Mouse (Mus musculus): ENCODE measurements around the gene Lkaaear1. TPM values are rescaled to one million over a fixed set of nuclear protein-coding genes. Genes with fewer than 3 reads are reported as not detected.

Lkaaear1 gene
- total and polyA plus RNA-seq, 3 experiments: 0.27 TPM; not detected in 2

- peaks cover 4% of the 10 kb centered on the region; the same call in 1 of the 2 replicates for H3K27me3 ChIP-seq (ENCODE audit: control insufficient read depth, insufficient read depth, low read length)
- H3K4me1 ChIP-seq (ENCODE audit: control insufficient read depth, insufficient read depth, low read length): peaks cover 14% of the 10 kb centered on the region
- peak overlapping the region; percentile 97 for H3K9ac ChIP-seq (ENCODE audit: low read depth, low read length)
- no peak for DNase-seq
- H3K79me2 ChIP-seq (replicated peaks; ENCODE audit: control insufficient read depth, insufficient read depth, low read length): no peaks in the 10 kb centered on the region
- peak overlapping the region; percentile 93 for H3K27ac ChIP-seq
- H3K36me3 ChIP-seq (ENCODE audit: control insufficient read depth, insufficient read depth, low read length): peaks cover 2% of the 10 kb centered on the region; the same call in 1 of the 2 replicates
- under 1% methylated on average over 41 of the region's 41 CpGs for WGBS
- H3K4me3 ChIP-seq: peak overlapping the region; percentile 63
- intact Hi-C loops (cut with DNase I): loop anchor here (5.0 to 10.0 kb wide), 2 partner anchors 199 to 396 kb away; no protein-coding TSS in a partner anchor
- TF ChIP-seq EP300 (IDR thresholded peaks at IDR 0.05; ENCODE audit: insufficient read depth, low read depth, low read length) (no peak), CTCF (IDR thresholded peaks at IDR 0.05) (no peak), POLR2A (IDR thresholded peaks at IDR 0.05; ENCODE audit: insufficient read depth, low read depth, low read length) (no peak)
These were observed 27.3 kb downstream of the Lkaaear1 start for GRCm38 (mm10) chr2:181670913-181671311.

GRCm38 (mm10) chr2:181670285-181670912 lies 27.8 kb downstream of the Lkaaear1 start:
- H3K36me3 ChIP-seq (ENCODE audit: control insufficient read depth, insufficient read depth, low read length): peaks cover 2% of the 10 kb centered on the region; the same call in 1 of the 2 replicates
- intact Hi-C loops (cut with DNase I): loop anchor here (5.0 to 10.0 kb wide), 2 partner anchors 198 to 396 kb away; no protein-coding TSS in a partner anchor
- 0 out of 2 replicates have a peak, but pooled peaks have one; percentile 20 for TF ChIP-seq POLR2A (IDR thresholded peaks at IDR 0.05; ENCODE audit: insufficient read depth, low read depth, low read length)
- 0 out of 2 replicates have a peak, but pooled peaks have one; percentile 5 for TF ChIP-seq EP300 (IDR thresholded peaks at IDR 0.05; ENCODE audit: insufficient read depth, low read depth, low read length)
- peak; percentile 54 for TF ChIP-seq CTCF (IDR thresholded peaks at IDR 0.05)
- WGBS: 3% methylated on average over 55 of the region's 56 CpGs
- H3K4me3 ChIP-seq: peak overlapping the region; percentile 63
- DNase-seq: peak; percentile 52 to 64
- peak overlapping the region; percentile 97 for H3K9ac ChIP-seq (ENCODE audit: low read depth, low read length)
- peak overlapping the region; percentile 93 for H3K27ac ChIP-seq
- no peaks in the 10 kb centered on the region for H3K79me2 ChIP-seq (replicated peaks; ENCODE audit: control insufficient read depth, insufficient read depth, low read length)
- peaks cover 14% of the 10 kb centered on the region for H3K4me1 ChIP-seq (ENCODE audit: control insufficient read depth, insufficient read depth, low read length)
- peaks cover 4% of the 10 kb centered on the region; the same call in 1 of the 2 replicates for H3K27me3 ChIP-seq (ENCODE audit: control insufficient read depth, insufficient read depth, low read length)

GRCm38 (mm10) chr2:181663298-181663630 lies 35.0 kb downstream of the Lkaaear1 start:
- Histone ChIP-seq H3K9ac (ENCODE audit: low read depth, low read length) (no peak overlapping the region), H3K27me3 (ENCODE audit: control insufficient read depth, insufficient read depth, low read length) (no peaks in the 10 kb centered on the region), H3K27ac (peak overlapping the region; percentile 84), H3K36me3 (ENCODE audit: control insufficient read depth, insufficient read depth, low read length) (peaks cover 6% of the 10 kb centered on the region; the same call in 1 of the 2 replicates), H3K4me1 (ENCODE audit: control insufficient read depth, insufficient read depth, low read length) (peaks cover 18% of the 10 kb centered on the region), H3K79me2 (replicated peaks; ENCODE audit: control insufficient read depth, insufficient read depth, low read length) (no peaks in the 10 kb centered on the region), H3K4me3 (no peak overlapping the region)
- DNase-seq: peak; percentile 87
- WGBS: 25% methylated on average over 4 of the region's 4 CpGs
- intact Hi-C loops (cut with DNase I): loop anchor here (1.0 kb wide), 1 partner anchor 12 kb away; no protein-coding TSS in a partner anchor
- peak; percentile 56; the same call in 1 of the 2 replicates for TF ChIP-seq EP300 (IDR thresholded peaks at IDR 0.05; ENCODE audit: insufficient read depth, low read depth, low read length)
- TF ChIP-seq POLR2A (IDR thresholded peaks at IDR 0.05; ENCODE audit: insufficient read depth, low read depth, low read length): 0 out of 2 replicates have a peak, but pooled peaks have one; percentile 8
- TF ChIP-seq CTCF (IDR thresholded peaks at IDR 0.05): no peak

- peak overlapping the region; percentile 91 for H3K27ac ChIP-seq
- 53% methylated on average over 3 of the region's 3 CpGs for WGBS
- peak in 1 of 2 experiments; percentile 34 for DNase-seq
These were observed 35.5 kb downstream of the Lkaaear1 start for GRCm38 (mm10) chr2:181662620-181663297.

GRCm38 (mm10) chr2:181659609-181660055 lies 38.6 kb downstream of the Lkaaear1 start:
- Histone ChIP-seq H3K27me3 (ENCODE audit: control insufficient read depth, insufficient read depth, low read length) (no peaks in the 10 kb centered on the region), H3K4me1 (ENCODE audit: control insufficient read depth, insufficient read depth, low read length) (peaks cover 18% of the 10 kb centered on the region), H3K4me3 (no peak overlapping the region), H3K27ac (peak overlapping the region; percentile 91), H3K9ac (ENCODE audit: low read depth, low read length) (no peak overlapping the region; the same call in 1 of the 2 replicates), H3K36me3 (ENCODE audit: control insufficient read depth, insufficient read depth, low read length) (peaks cover 7% of the 10 kb centered on the region), H3K79me2 (replicated peaks; ENCODE audit: control insufficient read depth, insufficient read depth, low read length) (no peaks in the 10 kb centered on the region)
- no peak; the same call in none of the 2 replicates for TF ChIP-seq POLR2A (IDR thresholded peaks at IDR 0.05; ENCODE audit: insufficient read depth, low read depth, low read length)
- TF ChIP-seq EP300 (IDR thresholded peaks at IDR 0.05; ENCODE audit: insufficient read depth, low read depth, low read length): peak; percentile 99
- peak; percentile 86 for TF ChIP-seq CTCF (IDR thresholded peaks at IDR 0.05)
- DNase-seq: peak; percentile 88 to 90
- intact Hi-C loops (cut with DNase I): loop anchor here (1.0 to 5.0 kb wide), 3 partner anchors 19 to 47 kb away; no protein-coding TSS in a partner anchor
- WGBS: 5% methylated on average over 9 of the region's 9 CpGs

More at GRCm38 (mm10) chr2:181662620-181663297, 35.5 kb downstream of the Lkaaear1 start:
- H3K27me3 ChIP-seq (ENCODE audit: control insufficient read depth, insufficient read depth, low read length): no peaks in the 10 kb centered on the region
- no peaks in the 10 kb centered on the region for H3K79me2 ChIP-seq (replicated peaks; ENCODE audit: control insufficient read depth, insufficient read depth, low read length)
- no peak overlapping the region for H3K4me3 ChIP-seq
- peaks cover 6% of the 10 kb centered on the region; the same call in 1 of the 2 replicates for H3K36me3 ChIP-seq (ENCODE audit: control insufficient read depth, insufficient read depth, low read length)
- H3K9ac ChIP-seq (ENCODE audit: low read depth, low read length): no peak overlapping the region
- H3K4me1 ChIP-seq (ENCODE audit: control insufficient read depth, insufficient read depth, low read length): peaks cover 18% of the 10 kb centered on the region
- intact Hi-C loops (cut with DNase I): loop anchor here (1.0 kb wide), 1 partner anchor 13 kb away; no protein-coding TSS in a partner anchor
- TF ChIP-seq EP300 (IDR thresholded peaks at IDR 0.05; ENCODE audit: insufficient read depth, low read depth, low read length) (peak; percentile 65; the same call in 1 of the 2 replicates), POLR2A (IDR thresholded peaks at IDR 0.05; ENCODE audit: insufficient read depth, low read depth, low read length) (0 out of 2 replicates have a peak, but pooled peaks have one; percentile 33), CTCF (IDR thresholded peaks at IDR 0.05) (no peak)

Measured in heart, adult 2 months (tissue).